Comparison of ENCODE assay signal across 13 mouse cellular contexts in the genomic region with DNA sequence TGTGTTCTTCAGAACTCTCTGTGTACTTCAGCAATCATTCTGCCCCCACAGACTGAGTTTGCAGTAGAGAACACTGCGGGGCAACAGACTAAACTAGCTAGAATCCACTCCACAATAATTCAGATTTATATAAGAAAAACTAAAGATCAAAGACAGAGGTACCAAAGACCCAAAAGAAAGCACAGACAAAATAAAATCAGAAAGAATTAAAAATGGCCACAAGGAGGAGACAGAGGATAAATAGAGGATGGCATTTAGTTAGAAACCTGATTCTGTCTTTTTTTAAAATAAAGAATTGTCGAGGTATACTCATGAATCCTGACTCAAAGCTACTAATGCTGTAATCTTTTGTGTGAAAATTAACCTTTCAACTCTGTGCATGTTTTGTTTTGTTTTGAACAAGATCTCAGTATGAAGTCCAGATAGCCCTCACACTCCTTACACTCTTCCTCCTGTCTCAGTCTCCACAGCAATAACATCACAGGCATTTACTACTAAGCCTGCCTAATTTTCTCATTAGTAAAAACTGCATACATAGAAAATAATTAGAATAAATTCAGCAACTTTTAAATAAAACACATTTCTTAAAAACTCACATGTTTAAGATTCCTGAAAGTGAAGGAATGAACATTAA. TPM values are rescaled to one million over a fixed set of nuclear protein-coding genes. Genes with fewer than 3 reads are reported as not detected.
DNase-seq lines count a peak whose midpoint lies in the region; ATAC-seq and TF ChIP-seq lines count a peak whose summit lies in the region.
"Had no signal": no experiment of that assay in that cellular context is flagged by ENCODE, and none has a peak within 500 bp of the region (broad histone marks: within the 10 kb centered on the region; RNA-seq: fewer than 3 reads in every experiment).

No protein-coding gene starts in this region.

- no peak overlapping the region for H3K27ac ChIP-seq in cerebellum, adult 2 months (ENCODE audit: insufficient read depth, low read length)
- no peak overlapping the region for H3K27ac ChIP-seq in midbrain, embryonic 12.5 days (replicated peaks)
- H3K27ac ChIP-seq: embryonic facial prominence, embryonic 13.5 days; heart, embryonic 13.5 days had no signal

- peak; percentile 27; the same call in 1 of the 2 replicates for TF ChIP-seq CTCF in cerebellum, adult 2 months (IDR thresholded peaks at IDR 0.05; ENCODE audit: borderline replicate concordance, insufficient read depth, low read depth, low read length)

- no peak overlapping the region for H3K4me3 ChIP-seq in cerebellum, adult 2 months (replicated peaks; ENCODE audit: insufficient read depth, low read depth, low read length)
- no peak overlapping the region for H3K4me3 ChIP-seq in midbrain, embryonic 12.5 days
- H3K4me3 ChIP-seq: embryonic facial prominence, embryonic 13.5 days; heart, embryonic 13.5 days; megakaryocyte, embryonic 14.5 days had no signal

- H3K9me3 ChIP-seq in midbrain, embryonic 12.5 days: no peaks in the 10 kb centered on the region
- H3K9me3 ChIP-seq: embryonic facial prominence, embryonic 13.5 days; heart, embryonic 13.5 days; megakaryocyte, embryonic 14.5 days had no signal

- no peaks in the 10 kb centered on the region for H3K36me3 ChIP-seq in midbrain, embryonic 12.5 days
- H3K36me3 ChIP-seq: embryonic facial prominence, embryonic 13.5 days; heart, embryonic 13.5 days had no signal

- no peak for ATAC-seq in cerebellum, adult (ENCODE audit: insufficient number of reproducible peaks, low FRiP score, low TSS enrichment)
- 0 out of 2 replicates have a peak, but pooled peaks have one; percentile 47 for ATAC-seq in midbrain, embryonic 12.5 days (ENCODE audit: low FRiP score, low read depth)

- no peak overlapping the region for H3K4me2 ChIP-seq in midbrain, embryonic 12.5 days (replicated peaks)
- H3K4me2 ChIP-seq: embryonic facial prominence, embryonic 13.5 days; heart, embryonic 13.5 days had no signal

- TF ChIP-seq POLR2A in cerebellum, adult 2 months (IDR thresholded peaks at IDR 0.05; ENCODE audit: borderline replicate concordance, insufficient read depth, low read length): no peak

- DNase-seq in cerebellum, adult 2 months: no peak
- peak; percentile 54 for DNase-seq in kidney, adult 9 months
- DNase-seq in kidney, postnatal 25 days: no peak
- DNase-seq in CD4-positive helper T cell, adult 2 months (ENCODE audit: low read depth, low spot score): peak; percentile 11
- no peak for DNase-seq in c-Kit-positive CD71-positive TER-119-positive erythroid progenitor cells, embryonic 14.5 days (ENCODE audit: low spot score)
- no peak for DNase-seq in kidney, adult 11 months
- DNase-seq: adrenal gland, adult 2 months; B cell, adult 2 months had no signal

- no peaks in the 10 kb centered on the region for H3K4me1 ChIP-seq in cerebellum, adult 2 months (ENCODE audit: control insufficient read depth, insufficient read depth, low read length)
- no peaks in the 10 kb centered on the region for H3K4me1 ChIP-seq in midbrain, embryonic 12.5 days
- H3K4me1 ChIP-seq: embryonic facial prominence, embryonic 13.5 days; heart, embryonic 13.5 days had no signal

- no peaks in the 10 kb centered on the region for H3K27me3 ChIP-seq in cerebellum, adult 2 months (ENCODE audit: control insufficient read depth, insufficient read depth, low read length)
- no peaks in the 10 kb centered on the region for H3K27me3 ChIP-seq in midbrain, embryonic 12.5 days
- H3K27me3 ChIP-seq: embryonic facial prominence, embryonic 13.5 days; heart, embryonic 13.5 days; megakaryocyte, embryonic 14.5 days had no signal

- H3K9ac ChIP-seq in midbrain, embryonic 12.5 days (replicated peaks): no peak overlapping the region
- H3K9ac ChIP-seq: embryonic facial prominence, embryonic 13.5 days; heart, embryonic 13.5 days had no signal

- WGBS in cerebellum, adult 2 months: 23% methylated on average over 2 of the region's 2 CpGs
- 41% methylated on average over 2 of the region's 2 CpGs for WGBS in midbrain, embryonic 12.5 days

RNA-seq across cellular contexts. Expression of gene Clec1b, which starts 3.9 kb away (rescaled TPM):
- polyA plus RNA-seq in cerebellum, adult 2 months (2012; rRNA removed): 0.16 and 0.17 TPM in 2 replicates
- polyA plus RNA-seq in midbrain, embryonic 12.5 days (2016; fragmentation: Nextera tagmentation; extraction: Ambion mirVana): 7.1 and 9.0 TPM in 2 replicates

RNA-seq across cellular contexts. Expression of gene Clec12b, which starts 7.5 kb away (rescaled TPM):
- polyA plus RNA-seq in cerebellum, adult 2 months (2012; rRNA removed): 0.17 and 0.33 TPM in 2 replicates
- polyA plus RNA-seq in midbrain, embryonic 12.5 days (2016; fragmentation: Nextera tagmentation; extraction: Ambion mirVana): not detected in 2 replicates
- polyA plus RNA-seq: adrenal gland, adult 2 months; embryonic facial prominence, embryonic 13.5 days had no signal

RNA-seq across cellular contexts. Expression of gene Clec9a, which starts 15.5 kb away (rescaled TPM):
- 0.06 TPM in 1 of 2 replicates, not detected in the other for polyA plus RNA-seq in cerebellum, adult 2 months (2012; rRNA removed)
- 0.17 and 0.22 TPM in 2 replicates for polyA plus RNA-seq in midbrain, embryonic 12.5 days (2016; fragmentation: Nextera tagmentation; extraction: Ambion mirVana)

RNA-seq across cellular contexts. Expression of gene Clec12a, which starts 50.7 kb away (rescaled TPM):
- 0.13 and 0.14 TPM in 2 replicates for polyA plus RNA-seq in cerebellum, adult 2 months (2012; rRNA removed)
- 0.14 and 0.21 TPM in 2 replicates for polyA plus RNA-seq in midbrain, embryonic 12.5 days (2016; fragmentation: Nextera tagmentation; extraction: Ambion mirVana)

RNA-seq across cellular contexts. Expression of gene Clec1a, which starts 58.6 kb away (rescaled TPM):
- 0.44 and 0.49 TPM in 2 replicates for polyA plus RNA-seq in cerebellum, adult 2 months (2012; rRNA removed)
- polyA plus RNA-seq in midbrain, embryonic 12.5 days (2016; fragmentation: Nextera tagmentation; extraction: Ambion mirVana): 0.86 and 1.3 TPM in 2 replicates

Comparison
In these comparisons a context has a peak if more than half of its experiments do, and no peak if none do; other contexts are left out.
1. DNase-seq: peak in kidney, adult 9 months (single experiment) and CD4-positive helper T cell, adult 2 months (single experiment); none in cerebellum, adult 2 months (0 of 2), kidney, postnatal 25 days (0 of 2), c-Kit-positive CD71-positive TER-119-positive erythroid progenitor cells, embryonic 14.5 days (single experiment) and kidney, adult 11 months (single experiment).